Mouse (Mus musculus) hindbrain, embryonic 16.5 days (tissue): ENCODE results near the gene Rec114. TPM values are rescaled to one million over a fixed set of nuclear protein-coding genes. Genes with fewer than 3 reads are reported as not detected.
A peak's percentile ranks its signal among the peaks of the same experiment; 100 is the strongest.

Experiments
- ATAC-seq: fragments of 200-750 bp; cut with Nextera tagmentation; 2 replicates; pipeline ENCODE4 v1.8.0; 2017; ENCODE audit warnings: moderate TSS enrichment, moderate library complexity
- H3K27ac ChIP-seq: fragments of 300-500 bp; sonication (generic); 2 replicates; pipeline ENCODE4 v1.5.1; 2014; ENCODE audit warnings: low read depth, mild to moderate bottlenecking, control low read depth, low read length, moderate library complexity
- H3K27me3 ChIP-seq: fragments of 300-500 bp; sonication (generic); replicated peaks from 2 replicates; pipeline ENCODE4 v1.6.1; 2014; ENCODE audit warnings: low read length; ENCODE audit not compliant: control insufficient read depth, insufficient read depth
- H3K36me3 ChIP-seq: fragments of 300-500 bp; sonication (generic); 2 replicates; pipeline ENCODE4 v1.6.1; 2014; ENCODE audit warnings: mild to moderate bottlenecking, low read length, moderate library complexity, mixed read lengths; ENCODE audit not compliant: control insufficient read depth, insufficient read depth
- H3K4me1 ChIP-seq: fragments of 300-500 bp; sonication (generic); 2 replicates; pipeline ENCODE4 v1.6.1; 2014; ENCODE audit warnings: low read depth, low read length; ENCODE audit not compliant: control insufficient read depth, insufficient read depth
- H3K4me2 ChIP-seq: fragments of 300-500 bp; sonication (generic); 2 replicates; pipeline ENCODE4 v1.6.1; 2014; ENCODE audit warnings: mild to moderate bottlenecking, low read length, control low read depth, moderate library complexity
- H3K4me3 ChIP-seq: fragments of 300-500 bp; sonication (generic); 2 replicates; pipeline ENCODE4 v1.5.1; 2014; ENCODE audit warnings: mild to moderate bottlenecking, low read length, control low read depth, moderate library complexity
- H3K9ac ChIP-seq: fragments of 300-500 bp; sonication (generic); 2 replicates; pipeline ENCODE4 v1.6.1; 2014; ENCODE audit warnings: low read depth, mild to moderate bottlenecking, control low read depth, low read length, moderate library complexity
- H3K9me3 ChIP-seq: fragments of 300-500 bp; sonication (generic); 2 replicates; pipeline ENCODE4 v1.6.1; 2014; ENCODE audit warnings: mild to moderate bottlenecking, low read length, moderate library complexity; ENCODE audit not compliant: control insufficient read depth
- WGBS: fragments of 180-500 bp; shearing (Covaris S2); extraction: QIAGEN DNeasy Blood & Tissue Kit; methylation state at CpG from one replicate; pipeline ENCODE4 v1.1.7; 2014; 5-methylcytosine and 5-hydroxymethylcytosine counted together
- polyA plus RNA-seq: library from polyadenylated mRNA; unstranded; fragments of >200 nt; fragmentation: Nextera tagmentation; extraction: Ambion mirVana; gene quantifications from 2 replicates; pipeline ENCODE4 v1.2.1, GENCODE M21; 2015

Rec114 gene
- 1.9 and 2.4 TPM in 2 replicates for polyA plus RNA-seq

GRCm38 (mm10) chr9:58743702-58744248 is at the start of gene Rec114:
Gene Rec114 (minus strand): TSS chr9:58743964.
- H3K4me3 ChIP-seq, result no peak within 1 kb of the TSS
- no peak within 1 kb of the TSS for H3K4me2 ChIP-seq
- ATAC-seq, result no peak
- H3K4me1 ChIP-seq, result peaks cover 4% of the 10 kb centered on the region
- no peaks in the 10 kb centered on the region for H3K27me3 ChIP-seq
- H3K9ac ChIP-seq, result no peak within 1 kb of the TSS
- no peaks in the 10 kb centered on the region for H3K36me3 ChIP-seq
- H3K27ac ChIP-seq, result no peak within 1 kb of the TSS
- WGBS, result 83% methylated on average over 3 of the region's 3 CpGs
- H3K9me3 ChIP-seq, result no peaks in the 10 kb centered on the region

GRCm38 (mm10) chr9:58789476-58789875 is 45.7 kb upstream of the Rec114 start:
- no peaks in the 10 kb centered on the region for H3K4me1 ChIP-seq
- H3K4me3 ChIP-seq, result no peak overlapping the region
- no peak overlapping the region for H3K27ac ChIP-seq
- no peak overlapping the region for H3K4me2 ChIP-seq
- H3K27me3 ChIP-seq, result no peaks in the 10 kb centered on the region
- no peak for ATAC-seq
- no peaks in the 10 kb centered on the region for H3K9me3 ChIP-seq
- no peaks in the 10 kb centered on the region for H3K36me3 ChIP-seq
- 75% methylated on average over 3 of the region's 3 CpGs for whole genome bisulfite sequencing
- H3K9ac ChIP-seq, result no peak overlapping the region

GRCm38 (mm10) chr9:58775363-58775762 is 31.6 kb upstream of the Rec114 start:
- Histone ChIP-seq H3K4me1 (no peaks in the 10 kb centered on the region), H3K9me3 (no peaks in the 10 kb centered on the region), H3K9ac (no peak overlapping the region), H3K27ac (no peak overlapping the region), H3K27me3 (no peaks in the 10 kb centered on the region), H3K36me3 (no peaks in the 10 kb centered on the region), H3K4me2 (no peak overlapping the region), H3K4me3 (no peak overlapping the region)
- WGBS, result 19% methylated on average over 2 of the region's 2 CpGs
- no peak for ATAC-seq

- ATAC-seq, result no peak
- H3K27me3 ChIP-seq, result no peaks in the 10 kb centered on the region
- H3K27ac ChIP-seq, result no peak overlapping the region
- no peak overlapping the region for H3K4me3 ChIP-seq
- no peaks in the 10 kb centered on the region for H3K36me3 ChIP-seq
- WGBS, result 62% methylated on average over 3 of the region's 3 CpGs
- H3K9me3 ChIP-seq, result no peaks in the 10 kb centered on the region
- no peaks in the 10 kb centered on the region for H3K4me1 ChIP-seq
- H3K4me2 ChIP-seq, result no peak overlapping the region
- no peak overlapping the region for H3K9ac ChIP-seq
Observed at GRCm38 (mm10) chr9:58774761-58775160, 31.0 kb upstream of the Rec114 start.

- Histone ChIP-seq H3K4me3 (no peak overlapping the region), H3K27me3 (no peaks in the 10 kb centered on the region), H3K9me3 (no peaks in the 10 kb centered on the region), H3K4me1 (no peaks in the 10 kb centered on the region), H3K36me3 (no peaks in the 10 kb centered on the region), H3K4me2 (no peak overlapping the region), H3K27ac (no peak overlapping the region), H3K9ac (no peak overlapping the region)
- 62% methylated on average over 12 of the region's 12 CpGs for WGBS
- no peak for ATAC-seq
Observed at GRCm38 (mm10) chr9:58769943-58770342, 26.2 kb upstream of the Rec114 start.

GRCm38 (mm10) chr9:58766959-58767955 is 23.5 kb upstream of the Rec114 start:
- Histone ChIP-seq H3K9ac (no peak overlapping the region), H3K36me3 (no peaks in the 10 kb centered on the region)
- 71% methylated on average over 17 of the region's 17 CpGs for WGBS

GRCm38 (mm10) chr9:58764354-58764753 is 20.6 kb upstream of the Rec114 start:
- Histone ChIP-seq H3K9me3 (no peaks in the 10 kb centered on the region), H3K4me2 (no peak overlapping the region), H3K27ac (no peak overlapping the region), H3K4me1 (no peaks in the 10 kb centered on the region), H3K27me3 (no peaks in the 10 kb centered on the region), H3K36me3 (no peaks in the 10 kb centered on the region), H3K4me3 (no peak overlapping the region), H3K9ac (no peak overlapping the region)
- WGBS, result 67% methylated on average over 5 of the region's 5 CpGs
- ATAC-seq, result no peak

More at GRCm38 (mm10) chr9:58766959-58767955, 23.5 kb upstream of the Rec114 start:
- H3K9me3 ChIP-seq, result no peaks in the 10 kb centered on the region
- peak; percentile 93 for ATAC-seq
- H3K4me3 ChIP-seq, result no peak overlapping the region
- no peak overlapping the region for H3K27ac ChIP-seq
- no peaks in the 10 kb centered on the region for H3K4me1 ChIP-seq
- no peak overlapping the region for H3K4me2 ChIP-seq
- no peaks in the 10 kb centered on the region for H3K27me3 ChIP-seq

- Histone ChIP-seq H3K4me2 (no peak overlapping the region), H3K27me3 (no peaks in the 10 kb centered on the region), H3K9me3 (no peaks in the 10 kb centered on the region), H3K4me1 (no peaks in the 10 kb centered on the region), H3K4me3 (no peak overlapping the region), H3K36me3 (no peaks in the 10 kb centered on the region), H3K27ac (no peak overlapping the region), H3K9ac (no peak overlapping the region)
- WGBS, result 94% methylated on average over 4 of the region's 4 CpGs
- no peak for ATAC-seq
Observed at GRCm38 (mm10) chr9:58763114-58763513, 19.4 kb upstream of the Rec114 start.

GRCm38 (mm10) chr9:58762086-58762485 is 18.3 kb upstream of the Rec114 start:
- 45% methylated on average over 2 of the region's 2 CpGs for WGBS

More at GRCm38 (mm10) chr9:58762086-58762485, 18.3 kb upstream of the Rec114 start:
- no peak for ATAC-seq
- Histone ChIP-seq H3K27me3 (no peaks in the 10 kb centered on the region), H3K27ac (no peak overlapping the region), H3K9ac (no peak overlapping the region), H3K4me1 (no peaks in the 10 kb centered on the region), H3K36me3 (no peaks in the 10 kb centered on the region), H3K9me3 (no peaks in the 10 kb centered on the region), H3K4me2 (no peak overlapping the region), H3K4me3 (no peak overlapping the region)
